Mouse (Mus musculus): ENCODE results near the gene Susd6. TPM values are rescaled to one million over a fixed set of nuclear protein-coding genes. Genes with fewer than 3 reads are reported as not detected.
A peak's percentile ranks its signal among the peaks of the same experiment; 100 is the strongest.

Susd6 gene
- total RNA-seq (2012; rRNA removed), result 49.5 and 65.6 TPM in 2 replicates

DNA sequence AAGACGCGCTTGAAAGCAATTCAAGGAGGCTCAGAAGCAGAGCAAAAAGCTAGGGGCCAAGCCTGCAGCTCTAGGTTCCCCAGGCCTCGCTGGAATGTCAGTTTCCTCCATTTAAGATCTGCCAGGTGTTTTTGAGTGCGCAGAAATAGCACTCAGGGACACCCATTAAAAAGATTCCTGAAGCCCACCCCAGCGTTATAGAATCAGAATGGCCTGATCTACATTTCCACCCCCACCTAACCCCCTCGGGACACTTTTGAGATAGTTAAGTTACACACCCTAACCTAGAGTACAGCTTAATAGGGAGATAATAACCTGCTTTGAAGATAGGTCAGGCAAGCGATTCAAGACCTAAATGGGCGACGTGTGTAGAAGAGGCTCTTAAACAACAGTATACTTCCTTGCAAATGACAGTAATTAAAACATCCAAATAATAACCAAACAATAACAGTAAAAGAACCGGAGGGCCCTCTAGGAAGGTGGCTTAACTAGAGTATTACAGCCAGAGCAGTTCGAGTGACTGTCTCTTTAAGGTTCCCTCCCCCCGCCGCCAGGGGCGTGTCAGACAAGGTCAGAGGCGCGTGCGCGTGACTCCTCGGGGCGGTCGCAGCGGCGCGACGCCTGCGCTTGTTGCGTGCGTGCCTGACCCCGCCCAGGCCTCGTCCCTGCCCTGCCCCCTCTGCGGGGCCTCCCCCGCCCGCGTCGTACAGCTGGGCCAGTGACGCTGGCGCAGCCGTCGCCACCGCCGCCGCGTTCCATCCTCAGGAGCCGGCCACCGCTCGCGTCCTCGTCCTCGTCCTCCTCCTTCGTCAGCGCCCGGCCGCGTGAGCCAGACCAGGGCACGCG lies at the start of gene Susd6:
TSS of gene Susd6 (plus strand) at position 662 of the 846 bp plus-strand sequence.
- Histone ChIP-seq H3K4me3 (ENCODE audit: insufficient read depth in 1 of 2, low read depth in 1 of 2, low read length in 2 of 2, poor library complexity in 1 of 2, severe bottlenecking in 1 of 2) (peak within 1 kb of the TSS; percentile 88 to 89), H3K9ac (ENCODE audit: insufficient read depth, low read depth, low read length, poor library complexity, severe bottlenecking) (peak within 1 kb of the TSS; percentile 83), H3K4me1 (ENCODE audit: control insufficient read depth in 2 of 2, insufficient read depth in 2 of 2, low read length in 2 of 2, poor library complexity in 1 of 2) (peaks cover 5 to 6% of the 10 kb centered on the region in 2 experiments; a peak in 3 of 4 replicates), H3K36me3 (ENCODE audit: control insufficient read depth, insufficient read depth, low read length, poor library complexity, severe bottlenecking) (peaks cover 4% of the 10 kb centered on the region; the same call in 1 of the 2 replicates), H3K9me3 (ENCODE audit: control insufficient read depth, insufficient read depth, low read depth, low read length) (no peaks in the 10 kb centered on the region), H3K27ac (ENCODE audit: insufficient read depth, low read depth, low read length, poor library complexity, severe bottlenecking) (peak within 1 kb of the TSS; percentile 50)
- peak; percentile 98 for DNase-seq (ENCODE audit: low read depth, low spot score)
- TF ChIP-seq ZC3H11A (IDR thresholded peaks at IDR 0.05; ENCODE audit: borderline replicate concordance, low read depth, low read length) (no peak), HCFC1 (IDR thresholded peaks at IDR 0.05; ENCODE audit: borderline replicate concordance, insufficient read depth, low read length) (0 out of 2 replicates have a peak, but pooled peaks have one; percentile 11), CHD2 (IDR thresholded peaks at IDR 0.05; ENCODE audit: low read depth, low read length) (no peak), MAFK (IDR thresholded peaks at IDR 0.05; ENCODE audit: insufficient read depth, low read depth, low read length) (no peak)
- in situ Hi-C loops (cut with MboI; ENCODE audit: low sequenced_read_pairs in 2 of 2, unreplicated experiment in 2 of 2), result no loop called here

DNA sequence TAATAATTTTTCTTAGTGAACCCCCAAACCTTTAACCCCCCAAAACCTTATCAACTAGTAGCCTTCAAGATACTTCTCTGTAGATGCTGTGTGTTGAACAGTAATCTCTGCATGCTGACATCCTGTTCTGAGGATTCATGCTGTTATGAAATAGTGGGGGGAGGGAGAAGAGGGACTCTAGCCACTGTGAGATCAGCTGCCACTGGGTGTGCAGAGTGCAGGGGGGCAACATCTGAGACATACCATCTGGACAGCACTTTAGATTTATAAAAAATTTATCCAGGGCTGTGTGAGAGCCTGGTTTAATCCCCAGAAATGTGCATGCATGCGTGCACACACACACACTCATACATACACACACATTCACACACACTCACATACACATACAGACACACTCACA lies 45.7 kb upstream of the Susd6 start:
- in situ Hi-C loops (cut with MboI; ENCODE audit: low sequenced_read_pairs in 2 of 2, unreplicated experiment in 2 of 2), result no loop called here
- Histone ChIP-seq H3K4me3 (ENCODE audit: insufficient read depth in 1 of 2, low read depth in 1 of 2, low read length in 2 of 2, poor library complexity in 1 of 2, severe bottlenecking in 1 of 2) (no peak overlapping the region), H3K4me1 (ENCODE audit: control insufficient read depth in 2 of 2, insufficient read depth in 2 of 2, low read length in 2 of 2, poor library complexity in 1 of 2) (no peaks in the 10 kb centered on the region), H3K9me3 (ENCODE audit: control insufficient read depth, insufficient read depth, low read depth, low read length) (no peaks in the 10 kb centered on the region), H3K27ac (ENCODE audit: insufficient read depth, low read depth, low read length, poor library complexity, severe bottlenecking) (no peak overlapping the region), H3K9ac (ENCODE audit: insufficient read depth, low read depth, low read length, poor library complexity, severe bottlenecking) (no peak overlapping the region), H3K36me3 (ENCODE audit: control insufficient read depth, insufficient read depth, low read length, poor library complexity, severe bottlenecking) (no peaks in the 10 kb centered on the region)
- TF ChIP-seq MAFK (IDR thresholded peaks at IDR 0.05; ENCODE audit: insufficient read depth, low read depth, low read length), result no peak
- TF ChIP-seq ZNF384 (IDR thresholded peaks at IDR 0.05; ENCODE audit: low read depth, low read length), result no peak
- no peak for TF ChIP-seq ZC3H11A (IDR thresholded peaks at IDR 0.05; ENCODE audit: borderline replicate concordance, low read depth, low read length)
- no peak for DNase-seq (ENCODE audit: low read depth, low spot score)

DNA sequence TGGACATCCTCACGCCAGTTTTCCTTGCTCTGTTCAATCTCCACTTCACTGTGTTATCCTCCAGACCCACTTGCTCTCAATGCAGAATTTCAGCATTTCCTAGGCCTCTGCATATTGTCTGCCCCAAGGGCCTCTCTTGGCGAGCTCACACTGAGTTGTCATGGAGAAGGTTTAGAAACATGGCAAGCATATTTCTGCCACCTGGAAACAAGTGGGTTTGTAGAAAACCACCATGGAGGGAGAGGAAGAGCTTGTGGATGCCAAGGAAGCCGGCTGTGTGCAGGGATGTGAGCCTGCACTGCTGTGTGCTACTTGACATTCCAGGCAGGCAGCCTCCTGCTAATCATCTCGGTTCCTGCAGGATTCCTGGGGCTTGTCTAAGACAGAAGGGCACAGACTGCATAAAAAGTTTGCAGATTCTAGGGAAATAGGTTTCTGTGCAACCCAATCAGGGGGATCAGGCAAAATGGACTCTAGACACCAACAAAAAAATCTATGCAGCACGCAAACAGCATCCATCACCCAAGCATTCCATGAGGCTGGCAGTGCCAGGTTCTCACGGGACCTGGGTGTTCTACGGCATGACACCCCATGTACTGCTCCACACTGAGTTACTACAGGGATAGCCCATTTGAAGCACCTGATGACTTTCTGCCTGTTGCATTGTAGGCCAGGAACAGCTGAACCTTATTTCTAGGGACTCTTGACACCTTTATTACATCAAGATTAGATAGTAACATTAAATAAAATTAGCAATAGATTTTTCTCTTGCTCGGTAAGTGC lies 44.1 kb upstream of the Susd6 start:
- Histone ChIP-seq H3K9me3 (ENCODE audit: control insufficient read depth, insufficient read depth, low read depth, low read length) (no peaks in the 10 kb centered on the region), H3K4me3 (ENCODE audit: insufficient read depth in 1 of 2, low read depth in 1 of 2, low read length in 2 of 2, poor library complexity in 1 of 2, severe bottlenecking in 1 of 2) (no peak overlapping the region), H3K9ac (ENCODE audit: insufficient read depth, low read depth, low read length, poor library complexity, severe bottlenecking) (no peak overlapping the region), H3K36me3 (ENCODE audit: control insufficient read depth, insufficient read depth, low read length, poor library complexity, severe bottlenecking) (no peaks in the 10 kb centered on the region), H3K27ac (ENCODE audit: insufficient read depth, low read depth, low read length, poor library complexity, severe bottlenecking) (no peak overlapping the region), H3K4me1 (ENCODE audit: control insufficient read depth in 2 of 2, insufficient read depth in 2 of 2, low read length in 2 of 2, poor library complexity in 1 of 2) (no peaks in the 10 kb centered on the region)
- in situ Hi-C loops (cut with MboI; ENCODE audit: low sequenced_read_pairs in 2 of 2, unreplicated experiment in 2 of 2), result no loop called here
- no peak for TF ChIP-seq MAFK (IDR thresholded peaks at IDR 0.05; ENCODE audit: insufficient read depth, low read depth, low read length)
- no peak for TF ChIP-seq HCFC1 (IDR thresholded peaks at IDR 0.05; ENCODE audit: borderline replicate concordance, insufficient read depth, low read length)
- no peak for TF ChIP-seq CHD2 (IDR thresholded peaks at IDR 0.05; ENCODE audit: low read depth, low read length)
- no peak for TF ChIP-seq ZNF384 (IDR thresholded peaks at IDR 0.05; ENCODE audit: low read depth, low read length)
- TF ChIP-seq ZC3H11A (IDR thresholded peaks at IDR 0.05; ENCODE audit: borderline replicate concordance, low read depth, low read length), result no peak
- DNase-seq (ENCODE audit: low read depth, low spot score), result no peak

DNA sequence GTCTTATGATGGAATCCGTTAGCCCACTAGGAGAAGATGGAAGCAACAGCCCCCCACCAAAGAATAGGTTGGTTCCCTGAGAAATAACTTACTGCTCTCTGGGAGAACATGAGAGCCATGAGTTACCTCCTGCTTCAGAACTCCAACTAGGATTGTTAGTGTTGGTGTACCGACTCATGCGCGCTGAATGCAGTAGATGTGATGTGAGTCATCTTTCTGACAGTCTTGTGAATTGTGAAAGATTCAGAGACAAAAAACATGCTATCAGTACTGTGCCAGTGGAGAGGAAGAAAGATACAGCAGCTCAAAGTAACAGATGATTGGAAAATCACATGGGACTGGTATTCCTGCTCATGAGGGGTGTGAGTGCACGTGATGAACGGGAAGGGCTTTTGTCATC lies 38.8 kb upstream of the Susd6 start:
- Histone ChIP-seq H3K4me1 (ENCODE audit: control insufficient read depth in 2 of 2, insufficient read depth in 2 of 2, low read length in 2 of 2, poor library complexity in 1 of 2) (no peaks in the 10 kb centered on the region), H3K27ac (ENCODE audit: insufficient read depth, low read depth, low read length, poor library complexity, severe bottlenecking) (no peak overlapping the region), H3K9ac (ENCODE audit: insufficient read depth, low read depth, low read length, poor library complexity, severe bottlenecking) (no peak overlapping the region), H3K4me3 (ENCODE audit: insufficient read depth in 1 of 2, low read depth in 1 of 2, low read length in 2 of 2, poor library complexity in 1 of 2, severe bottlenecking in 1 of 2) (no peak overlapping the region), H3K36me3 (ENCODE audit: control insufficient read depth, insufficient read depth, low read length, poor library complexity, severe bottlenecking) (no peaks in the 10 kb centered on the region), H3K9me3 (ENCODE audit: control insufficient read depth, insufficient read depth, low read depth, low read length) (no peaks in the 10 kb centered on the region)
- no peak for TF ChIP-seq ZNF384 (IDR thresholded peaks at IDR 0.05; ENCODE audit: low read depth, low read length)
- TF ChIP-seq CHD2 (IDR thresholded peaks at IDR 0.05; ENCODE audit: low read depth, low read length), result no peak
- no peak for TF ChIP-seq MAFK (IDR thresholded peaks at IDR 0.05; ENCODE audit: insufficient read depth, low read depth, low read length)
- TF ChIP-seq ZC3H11A (IDR thresholded peaks at IDR 0.05; ENCODE audit: borderline replicate concordance, low read depth, low read length), result no peak
- no peak for TF ChIP-seq HCFC1 (IDR thresholded peaks at IDR 0.05; ENCODE audit: borderline replicate concordance, insufficient read depth, low read length)
- in situ Hi-C loops (cut with MboI; ENCODE audit: low sequenced_read_pairs in 2 of 2, unreplicated experiment in 2 of 2), result no loop called here
- DNase-seq (ENCODE audit: low read depth, low spot score), result no peak
